In the genomic region with DNA sequence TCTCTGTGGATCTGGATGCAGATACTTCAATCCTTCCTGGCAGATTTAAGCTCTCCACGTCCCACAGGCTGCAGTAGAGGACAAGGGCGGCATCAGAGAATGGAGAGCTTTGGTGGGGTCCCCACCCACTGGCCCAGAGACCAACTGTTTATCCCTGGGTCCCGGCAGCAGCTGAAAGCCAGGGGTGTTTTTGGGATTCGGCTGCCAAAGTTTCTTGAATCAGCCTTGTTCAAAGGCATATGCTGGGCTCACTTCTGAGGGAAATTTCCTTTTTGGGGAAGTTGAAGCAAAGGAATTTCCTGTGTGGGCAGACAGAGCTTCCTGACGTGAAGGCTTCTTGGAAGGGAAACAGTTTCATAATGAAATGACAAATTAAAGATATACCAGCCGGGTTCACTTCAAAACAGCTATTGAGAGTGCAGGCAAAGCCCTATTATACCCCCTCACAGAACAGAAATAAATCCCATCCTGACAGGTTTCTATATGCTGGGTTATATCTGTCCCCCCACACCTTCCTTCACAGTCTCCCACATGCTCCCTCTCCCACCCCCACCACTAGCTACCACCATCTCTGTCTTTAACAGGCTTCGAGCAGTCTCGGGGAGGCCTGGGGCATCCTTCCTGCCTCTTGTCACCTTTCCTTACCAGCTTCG, we compare ENCODE assay signal across 8 mouse cellular contexts.
DNase-seq lines count a peak whose midpoint lies in the region; ATAC-seq and TF ChIP-seq lines count a peak whose summit lies in the region.

No protein-coding gene starts in this region.

- H3K4me1 ChIP-seq in limb, embryonic 14.5 days (ENCODE audit: control insufficient read depth, insufficient read depth, low read length), result peaks cover 45% of the 10 kb centered on the region
- peaks cover 36% of the 10 kb centered on the region for H3K4me1 ChIP-seq in stomach, embryonic 14.5 days (ENCODE audit: control insufficient read depth, insufficient read depth, low read length)
- H3K4me1 ChIP-seq in forebrain, embryonic 11.5 days (replicated peaks; ENCODE audit: control insufficient read depth, insufficient read depth, low read length), result peaks cover 12% of the 10 kb centered on the region; the same call in 1 of the 2 replicates

- ATAC-seq in limb, embryonic 14.5 days (ENCODE audit: low FRiP score, low read depth), result no peak
- peak; percentile 25; the same call in 1 of the 2 replicates for ATAC-seq in stomach, embryonic 14.5 days (ENCODE audit: insufficient number of reproducible peaks, insufficient read depth, low FRiP score, low read depth)
- ATAC-seq in monocyte, adult 5-6 weeks (replicated peaks; ENCODE audit: insufficient number of reproducible peaks, low FRiP score, low TSS enrichment, poor library complexity, severe bottlenecking), result no peak
- ATAC-seq in forebrain, embryonic 11.5 days (replicated peaks; ENCODE audit: low FRiP score), result no peak

- no peak overlapping the region for H3K9ac ChIP-seq in limb, embryonic 14.5 days (ENCODE audit: low read depth, low read length, severe bottlenecking)
- no peak overlapping the region for H3K9ac ChIP-seq in stomach, embryonic 14.5 days (replicated peaks; ENCODE audit: low read depth, low read length)
- no peak overlapping the region for H3K9ac ChIP-seq in forebrain, embryonic 11.5 days (ENCODE audit: low read length)

- no peak overlapping the region for H3K4me3 ChIP-seq in limb, embryonic 14.5 days (replicated peaks; ENCODE audit: low read length)
- H3K4me3 ChIP-seq in stomach, embryonic 14.5 days (ENCODE audit: low read depth, low read length), result no peak overlapping the region
- no peak overlapping the region for H3K4me3 ChIP-seq in forebrain, embryonic 11.5 days (ENCODE audit: low read depth, low read length)

- no peaks in the 10 kb centered on the region for H3K27me3 ChIP-seq in limb, embryonic 14.5 days (ENCODE audit: control insufficient read depth, insufficient read depth, low read length)
- H3K27me3 ChIP-seq in stomach, embryonic 14.5 days (ENCODE audit: control insufficient read depth, insufficient read depth, low read length), result no peaks in the 10 kb centered on the region
- H3K27me3 ChIP-seq in forebrain, embryonic 11.5 days (ENCODE audit: control insufficient read depth, insufficient read depth, low read length), result no peaks in the 10 kb centered on the region

- no peak overlapping the region for H3K4me2 ChIP-seq in limb, embryonic 14.5 days (replicated peaks; ENCODE audit: low read depth, low read length, severe bottlenecking)
- no peak overlapping the region for H3K4me2 ChIP-seq in stomach, embryonic 14.5 days (replicated peaks; ENCODE audit: low read depth, low read length)
- no peak overlapping the region for H3K4me2 ChIP-seq in forebrain, embryonic 11.5 days (ENCODE audit: low read depth, low read length, severe bottlenecking)

- intact Hi-C loops in gastrocnemius, postnatal 36 days (cut with DNase I), result loop anchor here (5.0 to 10.0 kb wide), 2 partner anchors 110 to 233 kb away; no protein-coding TSS in a partner anchor

- H3K27ac ChIP-seq in limb, embryonic 14.5 days (replicated peaks; ENCODE audit: low read depth, low read length), result peak overlapping the region; percentile 59; the same call in 1 of the 2 replicates
- peak overlapping the region; percentile 74 for H3K27ac ChIP-seq in stomach, embryonic 14.5 days (ENCODE audit: low read length)
- H3K27ac ChIP-seq in forebrain, embryonic 11.5 days (ENCODE audit: low read depth, low read length), result no peak overlapping the region

- TF ChIP-seq POLR2A in limb, embryonic 14.5 days (IDR thresholded peaks at IDR 0.05; ENCODE audit: borderline replicate concordance, extremely low read depth, insufficient read depth, insufficient read length), result no peak

- 59% methylated on average over 9 of the region's 9 CpGs for WGBS in limb, embryonic 14.5 days
- WGBS in stomach, embryonic 14.5 days, result 44% methylated on average over 9 of the region's 9 CpGs
- WGBS in forebrain, embryonic 11.5 days, result 74% methylated on average over 9 of the region's 9 CpGs

- H3K36me3 ChIP-seq in limb, embryonic 14.5 days (ENCODE audit: control insufficient read depth, insufficient read depth, low read length), result no peaks in the 10 kb centered on the region
- no peaks in the 10 kb centered on the region for H3K36me3 ChIP-seq in stomach, embryonic 14.5 days (ENCODE audit: control insufficient read depth, insufficient read depth, low read length)
- no peaks in the 10 kb centered on the region for H3K36me3 ChIP-seq in forebrain, embryonic 11.5 days (ENCODE audit: control insufficient read depth, insufficient read depth, low read length)

- DNase-seq in ovary, adult 18-20 months (ENCODE audit: low spot score), result peak; percentile 16
- DNase-seq in ovary, postnatal 10 days (ENCODE audit: low spot score), result no peak
- DNase-seq in gastrocnemius, postnatal 36 days, result peak; percentile 34 to 42
- peak; percentile 62 for DNase-seq in kidney, adult 18-20 months
- DNase-seq in limb, embryonic 14.5 days (ENCODE audit: low spot score), result no peak
- no peak for DNase-seq in forebrain, embryonic 11.5 days (ENCODE audit: low spot score)

- no peaks in the 10 kb centered on the region for H3K9me3 ChIP-seq in limb, embryonic 14.5 days (ENCODE audit: control insufficient read depth, low read length)
- H3K9me3 ChIP-seq in stomach, embryonic 14.5 days (ENCODE audit: control insufficient read depth, low read depth, low read length), result no peaks in the 10 kb centered on the region
- H3K9me3 ChIP-seq in forebrain, embryonic 11.5 days (ENCODE audit: control insufficient read depth, low read length), result no peaks in the 10 kb centered on the region

Comparison
In these comparisons a context has a peak if more than half of its experiments do, and no peak if none do; other contexts are left out.
1. DNase-seq: peak in ovary, adult 18-20 months (single experiment), gastrocnemius, postnatal 36 days (2 of 2) and kidney, adult 18-20 months (single experiment); none in ovary, postnatal 10 days (single experiment), limb, embryonic 14.5 days (single experiment) and forebrain, embryonic 11.5 days (single experiment).